Mouse (Mus musculus): ENCODE data around the gene 0610040J01Rik. TPM values are rescaled to one million over a fixed set of nuclear protein-coding genes. Genes with fewer than 3 reads are reported as not detected.

0610040J01Rik gene
- polyA plus RNA-seq, 1 experiment from 2014 or later: 2.5 TPM

GRCm38 (mm10) chr5:63935581-63935980 lies 123.4 kb downstream of the 0610040J01Rik start:
- Histone ChIP-seq H3K4me2 (replicated peaks) (no peak overlapping the region), H3K27ac (no peak overlapping the region), H3K9ac (no peak overlapping the region), H3K9me3 (ENCODE audit: control insufficient read depth, low read length) (no peaks in the 10 kb centered on the region), H3K36me3 (replicated peaks; ENCODE audit: control insufficient read depth, insufficient read depth) (no peaks in the 10 kb centered on the region), H3K27me3 (ENCODE audit: control insufficient read depth, insufficient read depth, low read length) (no peaks in the 10 kb centered on the region), H3K4me3 (replicated peaks; ENCODE audit: low read length) (no peak overlapping the region), H3K4me1 (replicated peaks; ENCODE audit: control insufficient read depth, insufficient read depth, low read length) (no peaks in the 10 kb centered on the region; the same call in 1 of the 2 replicates)
- 94% methylated on average over 6 of the region's 6 CpGs for WGBS
- DNase-seq (ENCODE audit: low spot score) (no peak), ATAC-seq (ENCODE audit: low FRiP score) (no peak)

GRCm38 (mm10) chr5:63936740-63937139 lies 124.6 kb downstream of the 0610040J01Rik start:
- Histone ChIP-seq H3K4me2 (replicated peaks) (no peak overlapping the region), H3K4me3 (replicated peaks; ENCODE audit: low read length) (no peak overlapping the region), H3K36me3 (replicated peaks; ENCODE audit: control insufficient read depth, insufficient read depth) (no peaks in the 10 kb centered on the region), H3K27ac (no peak overlapping the region), H3K4me1 (replicated peaks; ENCODE audit: control insufficient read depth, insufficient read depth, low read length) (no peaks in the 10 kb centered on the region; the same call in 1 of the 2 replicates), H3K27me3 (ENCODE audit: control insufficient read depth, insufficient read depth, low read length) (no peaks in the 10 kb centered on the region), H3K9ac (no peak overlapping the region), H3K9me3 (ENCODE audit: control insufficient read depth, low read length) (no peaks in the 10 kb centered on the region)
- no peak for DNase-seq (ENCODE audit: low spot score)
- 57% methylated on average over 6 of the region's 6 CpGs for WGBS
- ATAC-seq (ENCODE audit: low FRiP score): no peak

- Histone ChIP-seq H3K9ac (no peak overlapping the region), H3K36me3 (replicated peaks; ENCODE audit: control insufficient read depth, insufficient read depth) (no peaks in the 10 kb centered on the region), H3K9me3 (ENCODE audit: control insufficient read depth, low read length) (no peaks in the 10 kb centered on the region), H3K27ac (no peak overlapping the region), H3K4me2 (replicated peaks) (no peak overlapping the region), H3K4me3 (replicated peaks; ENCODE audit: low read length) (no peak overlapping the region), H3K27me3 (ENCODE audit: control insufficient read depth, insufficient read depth, low read length) (no peaks in the 10 kb centered on the region), H3K4me1 (replicated peaks; ENCODE audit: control insufficient read depth, insufficient read depth, low read length) (no peaks in the 10 kb centered on the region)
- DNase-seq (ENCODE audit: low spot score) (no peak), ATAC-seq (ENCODE audit: low FRiP score) (no peak)
- WGBS: 65% methylated on average over 4 of the region's 4 CpGs
These were observed 126.4 kb downstream of the 0610040J01Rik start for GRCm38 (mm10) chr5:63938575-63938974.

GRCm38 (mm10) chr5:63941891-63942290 lies 129.7 kb downstream of the 0610040J01Rik start:
- no peak for DNase-seq (ENCODE audit: low spot score)
- Histone ChIP-seq H3K4me3 (replicated peaks; ENCODE audit: low read length) (no peak overlapping the region), H3K9me3 (ENCODE audit: control insufficient read depth, low read length) (no peaks in the 10 kb centered on the region), H3K4me2 (replicated peaks) (no peak overlapping the region), H3K27ac (no peak overlapping the region), H3K36me3 (replicated peaks; ENCODE audit: control insufficient read depth, insufficient read depth) (no peaks in the 10 kb centered on the region), H3K27me3 (ENCODE audit: control insufficient read depth, insufficient read depth, low read length) (no peaks in the 10 kb centered on the region), H3K9ac (no peak overlapping the region), H3K4me1 (replicated peaks; ENCODE audit: control insufficient read depth, insufficient read depth, low read length) (no peaks in the 10 kb centered on the region)
- WGBS: 83% methylated on average over 5 of the region's 5 CpGs
- ATAC-seq (ENCODE audit: low FRiP score): no peak

GRCm38 (mm10) chr5:63943291-63943690 lies 131.1 kb downstream of the 0610040J01Rik start:
- no peak overlapping the region for H3K4me3 ChIP-seq (replicated peaks; ENCODE audit: low read length)
- no peak overlapping the region for H3K27ac ChIP-seq
- no peaks in the 10 kb centered on the region for H3K9me3 ChIP-seq (ENCODE audit: control insufficient read depth, low read length)
- 90% methylated on average over 9 of the region's 9 CpGs for WGBS
- H3K4me1 ChIP-seq (replicated peaks; ENCODE audit: control insufficient read depth, insufficient read depth, low read length): no peaks in the 10 kb centered on the region
- H3K9ac ChIP-seq: no peak overlapping the region
- DNase-seq (ENCODE audit: low spot score) (no peak), ATAC-seq (ENCODE audit: low FRiP score) (no peak)
- H3K27me3 ChIP-seq (ENCODE audit: control insufficient read depth, insufficient read depth, low read length): no peaks in the 10 kb centered on the region
- no peaks in the 10 kb centered on the region for H3K36me3 ChIP-seq (replicated peaks; ENCODE audit: control insufficient read depth, insufficient read depth)
- no peak overlapping the region for H3K4me2 ChIP-seq (replicated peaks)

- Histone ChIP-seq H3K9ac (no peak overlapping the region), H3K4me1 (replicated peaks; ENCODE audit: control insufficient read depth, insufficient read depth, low read length) (no peaks in the 10 kb centered on the region), H3K4me3 (replicated peaks; ENCODE audit: low read length) (no peak overlapping the region), H3K27ac (no peak overlapping the region), H3K9me3 (ENCODE audit: control insufficient read depth, low read length) (no peaks in the 10 kb centered on the region), H3K4me2 (replicated peaks) (no peak overlapping the region), H3K36me3 (replicated peaks; ENCODE audit: control insufficient read depth, insufficient read depth) (no peaks in the 10 kb centered on the region), H3K27me3 (ENCODE audit: control insufficient read depth, insufficient read depth, low read length) (no peaks in the 10 kb centered on the region)
- DNase-seq (ENCODE audit: low spot score) (no peak), ATAC-seq (ENCODE audit: low FRiP score) (no peak)
- 49% methylated on average over 8 of the region's 8 CpGs for WGBS
These were observed 135.4 kb downstream of the 0610040J01Rik start for GRCm38 (mm10) chr5:63947526-63947925.

- Histone ChIP-seq H3K4me3 (replicated peaks; ENCODE audit: low read length) (no peak overlapping the region), H3K9me3 (ENCODE audit: control insufficient read depth, low read length) (no peaks in the 10 kb centered on the region), H3K4me1 (replicated peaks; ENCODE audit: control insufficient read depth, insufficient read depth, low read length) (no peaks in the 10 kb centered on the region), H3K36me3 (replicated peaks; ENCODE audit: control insufficient read depth, insufficient read depth) (no peaks in the 10 kb centered on the region), H3K27me3 (ENCODE audit: control insufficient read depth, insufficient read depth, low read length) (no peaks in the 10 kb centered on the region), H3K4me2 (replicated peaks) (no peak overlapping the region), H3K27ac (no peak overlapping the region), H3K9ac (no peak overlapping the region)
- ATAC-seq (ENCODE audit: low FRiP score) (no peak), DNase-seq (ENCODE audit: low spot score) (no peak)
- 46% methylated on average over 3 of the region's 3 CpGs for WGBS
These were observed 137.0 kb downstream of the 0610040J01Rik start for GRCm38 (mm10) chr5:63949195-63949594.

Other genes with a start within 250 kb of the 0610040J01Rik start
- gene Nwd2, start 163.3 kb upstream of the 0610040J01Rik start, polyA plus RNA-seq (2014; fragmentation: Nextera tagmentation; extraction: Ambion mirVana): 18.8 and 21.8 TPM in 2 replicates
- 4.9 and 6.2 TPM in 2 replicates for gene Rell1, start 156.5 kb downstream of the 0610040J01Rik start, polyA plus RNA-seq (2014; fragmentation: Nextera tagmentation; extraction: Ambion mirVana)